Mouse (Mus musculus): ENCODE measurements around the gene Usp17le. TPM values are rescaled to one million over a fixed set of nuclear protein-coding genes. Genes with fewer than 3 reads are reported as not detected.
"Not testable (repeated sequence)": the region's sequence is repeated elsewhere in the genome, so short reads cannot be mapped to it uniquely, and the experiment has no call there.

The Usp17le gene
- not detected in 2 replicates for polyA plus RNA-seq (2016; fragmentation: Nextera tagmentation; extraction: Ambion mirVana)

DNA sequence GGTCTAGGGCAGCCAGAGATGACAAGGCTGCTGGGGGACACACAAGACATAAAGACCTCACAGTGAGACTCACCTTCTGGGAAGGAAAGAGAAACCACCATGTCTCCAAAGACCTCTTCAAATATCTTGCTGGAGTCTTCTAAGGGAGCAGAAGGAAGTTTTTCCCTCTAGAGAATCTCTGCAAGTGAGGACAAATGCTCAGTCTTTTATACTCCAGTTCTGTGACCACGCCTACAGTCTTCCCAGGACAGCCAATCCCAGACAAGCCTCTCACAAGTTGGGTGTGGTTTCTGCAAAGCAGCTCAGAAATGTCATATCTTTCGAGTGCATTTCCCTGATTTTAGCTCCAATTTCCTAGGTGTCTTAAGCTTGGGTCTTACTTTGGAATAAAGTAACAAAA lies at the start of gene Usp17le:
Usp17le (minus strand) TSS at position 101 of the 400 bp plus-strand sequence.
- H3K4me3 ChIP-seq; H3K36me3 ChIP-seq; H3K9me3 ChIP-seq (replicated peaks); H3K27ac ChIP-seq; H3K27me3 ChIP-seq (ENCODE audit: low read depth, poor library complexity, severe bottlenecking); H3K4me1 ChIP-seq; DNase-seq (ENCODE audit: low spot score): not testable (repeated sequence)
- WGBS = 77% methylated on average over 2 of the region's 2 CpGs

GRCm38 (mm10) chr7:104810335-104810734 lies 33.1 kb upstream of the Usp17le start:
- H3K4me1 ChIP-seq; H3K4me3 ChIP-seq; H3K36me3 ChIP-seq; H3K27me3 ChIP-seq (ENCODE audit: low read depth, poor library complexity, severe bottlenecking); H3K9me3 ChIP-seq (replicated peaks); H3K27ac ChIP-seq; DNase-seq (ENCODE audit: low spot score): not testable (repeated sequence)
- 87% methylated on average over 8 of the region's 8 CpGs for WGBS

GRCm38 (mm10) chr7:104790796-104791195 lies 13.5 kb upstream of the Usp17le start:
- Histone ChIP-seq H3K36me3 (no peaks in the 10 kb centered on the region), H3K27me3 (ENCODE audit: low read depth, poor library complexity, severe bottlenecking) (no peaks in the 10 kb centered on the region), H3K4me1 (no peaks in the 10 kb centered on the region), H3K9me3 (replicated peaks) (no peaks in the 10 kb centered on the region), H3K4me3 (no peak overlapping the region), H3K27ac (no peak overlapping the region)
- DNase-seq (ENCODE audit: low spot score) = no peak
- 72% methylated on average over 1 of the region's 1 CpGs for WGBS

Other genes starting within 250 kb of the Usp17le start
- gene Olfr651, start 227.3 kb downstream of the Usp17le start, polyA plus RNA-seq (2016; fragmentation: Nextera tagmentation; extraction: Ambion mirVana) = not detected in 2 replicates
- not detected in 2 replicates for gene Olfr652, start 216.6 kb downstream of the Usp17le start, polyA plus RNA-seq (2016; fragmentation: Nextera tagmentation; extraction: Ambion mirVana)
- gene Olfr653, start 200.2 kb downstream of the Usp17le start, polyA plus RNA-seq (2016; fragmentation: Nextera tagmentation; extraction: Ambion mirVana) = not detected in 2 replicates
- gene Olfr654, start 190.4 kb downstream of the Usp17le start, polyA plus RNA-seq (2016; fragmentation: Nextera tagmentation; extraction: Ambion mirVana) = not detected in 2 replicates
- gene Olfr655, start 175.7 kb downstream of the Usp17le start, polyA plus RNA-seq (2016; fragmentation: Nextera tagmentation; extraction: Ambion mirVana) = not detected in 2 replicates
- gene Olfr656, start 163.5 kb downstream of the Usp17le start, polyA plus RNA-seq (2016; fragmentation: Nextera tagmentation; extraction: Ambion mirVana) = not detected in 2 replicates
- not detected in 2 replicates for gene Olfr657, start 152.7 kb downstream of the Usp17le start, polyA plus RNA-seq (2016; fragmentation: Nextera tagmentation; extraction: Ambion mirVana)
- not detected in 2 replicates for gene Olfr658, start 130.2 kb downstream of the Usp17le start, polyA plus RNA-seq (2016; fragmentation: Nextera tagmentation; extraction: Ambion mirVana)
- gene Olfr659, start 110.7 kb downstream of the Usp17le start, polyA plus RNA-seq (2016; fragmentation: Nextera tagmentation; extraction: Ambion mirVana) = not detected in 2 replicates
- not detected in 2 replicates for gene Olfr661, start 91.0 kb downstream of the Usp17le start, polyA plus RNA-seq (2016; fragmentation: Nextera tagmentation; extraction: Ambion mirVana)
- not detected in 2 replicates for gene Usp17lb, start 65.1 kb upstream of the Usp17le start, polyA plus RNA-seq (2016; fragmentation: Nextera tagmentation; extraction: Ambion mirVana)
- gene Usp17la, start 79.5 kb upstream of the Usp17le start, polyA plus RNA-seq (2016; fragmentation: Nextera tagmentation; extraction: Ambion mirVana) = not detected in 2 replicates
- not detected in 2 replicates for gene Olfr665, start 100.6 kb upstream of the Usp17le start, polyA plus RNA-seq (2016; fragmentation: Nextera tagmentation; extraction: Ambion mirVana)
- gene Olfr666, start 118.5 kb upstream of the Usp17le start, polyA plus RNA-seq (2016; fragmentation: Nextera tagmentation; extraction: Ambion mirVana) = not detected in 2 replicates
- not detected in 2 replicates for gene Olfr667, start 144.0 kb upstream of the Usp17le start, polyA plus RNA-seq (2016; fragmentation: Nextera tagmentation; extraction: Ambion mirVana)
- gene Olfr668, start 150.6 kb upstream of the Usp17le start, polyA plus RNA-seq (2016; fragmentation: Nextera tagmentation; extraction: Ambion mirVana) = not detected in 2 replicates
- not detected in 2 replicates for gene Olfr669, start 156.8 kb upstream of the Usp17le start, polyA plus RNA-seq (2016; fragmentation: Nextera tagmentation; extraction: Ambion mirVana)
- gene Olfr670, start 185.2 kb upstream of the Usp17le start, polyA plus RNA-seq (2016; fragmentation: Nextera tagmentation; extraction: Ambion mirVana) = not detected in 2 replicates
- gene Olfr671, start 201.7 kb upstream of the Usp17le start, polyA plus RNA-seq (2016; fragmentation: Nextera tagmentation; extraction: Ambion mirVana) = not detected in 2 replicates
- not detected in 2 replicates for gene Olfr672, start 224.6 kb upstream of the Usp17le start, polyA plus RNA-seq (2016; fragmentation: Nextera tagmentation; extraction: Ambion mirVana)

Data from limb, embryonic 10.5 days (tissue).